Comparison of ENCODE assay signal across 20 mouse cellular contexts in the genomic region with DNA sequence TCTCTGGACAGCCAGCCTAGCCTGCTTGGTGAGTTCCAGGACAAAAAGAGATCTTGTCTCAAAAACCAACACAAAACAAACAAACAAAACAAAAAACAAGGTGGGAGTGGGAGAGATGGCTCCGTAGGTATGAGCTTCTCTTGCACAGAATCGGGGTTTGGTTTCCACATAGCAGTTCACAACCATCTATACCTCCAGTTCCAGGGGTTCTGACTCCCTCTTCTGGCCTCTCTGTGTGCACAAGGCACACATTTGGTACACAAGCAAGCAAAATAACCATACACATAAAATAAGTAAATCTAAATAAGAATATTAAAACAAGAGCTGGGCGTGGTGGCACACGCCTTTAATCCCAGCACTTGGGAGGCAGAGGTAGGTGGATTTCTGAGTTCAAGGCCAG. TPM values are rescaled to one million over a fixed set of nuclear protein-coding genes. Genes with fewer than 3 reads are reported as not detected.
A peak's percentile ranks its signal among the peaks of the same experiment; 100 is the strongest.
DNase-seq lines count a peak whose midpoint lies in the region; ATAC-seq and TF ChIP-seq lines count a peak whose summit lies in the region.
"Had no signal": no experiment of that assay in that cellular context is flagged by ENCODE, and none has a peak within 500 bp of the region (broad histone marks: within the 10 kb centered on the region; RNA-seq: fewer than 3 reads in every experiment).

No protein-coding gene starts in this region.

- peak; percentile 61 for TF ChIP-seq CTCF in kidney, adult 2 months (conservative IDR thresholded peaks at IDR 0.05; ENCODE audit: insufficient read depth, insufficient read length, low read depth, low read length)

- no peaks in the 10 kb centered on the region for H3K9me3 ChIP-seq in kidney, embryonic 14.5 days (ENCODE audit: control insufficient read depth, low read length)
- H3K9me3 ChIP-seq: heart, embryonic 15.5 days; hindbrain, embryonic 12.5 days; limb, embryonic 15.5 days; lung, embryonic 15.5 days; neural tube, embryonic 15.5 days had no signal

- H3K4me1 ChIP-seq in kidney, adult 2 months (ENCODE audit: control insufficient read depth, insufficient read depth, low read length): no peaks in the 10 kb centered on the region
- no peaks in the 10 kb centered on the region for H3K4me1 ChIP-seq in kidney, embryonic 14.5 days (ENCODE audit: control insufficient read depth, insufficient read depth, low read length)
- H3K4me1 ChIP-seq: heart, embryonic 15.5 days; hindbrain, embryonic 12.5 days; limb, embryonic 15.5 days; lung, embryonic 15.5 days had no signal

- H3K36me3 ChIP-seq in kidney, adult 2 months (ENCODE audit: control insufficient read depth, insufficient read depth, low read length): no peaks in the 10 kb centered on the region
- no peaks in the 10 kb centered on the region for H3K36me3 ChIP-seq in kidney, embryonic 14.5 days (ENCODE audit: control insufficient read depth, insufficient read depth, low read length)
- H3K36me3 ChIP-seq: heart, embryonic 15.5 days; hindbrain, embryonic 12.5 days; limb, embryonic 15.5 days; lung, embryonic 15.5 days had no signal

- no peak for ATAC-seq in kidney, embryonic 14.5 days (ENCODE audit: low FRiP score, low TSS enrichment)

- H3K27ac ChIP-seq in kidney, adult 2 months (ENCODE audit: insufficient read depth, low read depth, low read length): no peak overlapping the region
- no peak overlapping the region for H3K27ac ChIP-seq in kidney, embryonic 14.5 days (ENCODE audit: low read depth, low read length)
- H3K27ac ChIP-seq: heart, embryonic 15.5 days; hindbrain, embryonic 12.5 days; limb, embryonic 15.5 days; lung, embryonic 15.5 days; neural tube, embryonic 15.5 days had no signal

- intact Hi-C loops in left cerebral cortex, postnatal 36 days (cut with DNase I): loop anchor here (5.0 kb wide), 1 partner anchor 43 kb away; the partner anchor contains the start of genes 2900011O08Rik and Ifitm7

- H3K4me3 ChIP-seq in kidney, adult 2 months (ENCODE audit: insufficient read depth, low read depth, low read length): no peak overlapping the region
- H3K4me3 ChIP-seq in kidney, embryonic 14.5 days (ENCODE audit: low read length): no peak overlapping the region
- H3K4me3 ChIP-seq: heart, embryonic 15.5 days; hindbrain, embryonic 12.5 days; limb, embryonic 15.5 days; lung, embryonic 15.5 days; neural tube, embryonic 15.5 days had no signal

- TF ChIP-seq POLR2A in kidney, adult 2 months (IDR thresholded peaks at IDR 0.05; ENCODE audit: low read depth, low read length): no peak

- no peaks in the 10 kb centered on the region for H3K27me3 ChIP-seq in kidney, adult 2 months (replicated peaks; ENCODE audit: control insufficient read depth, insufficient read depth, low read length)
- H3K27me3 ChIP-seq in kidney, embryonic 14.5 days (ENCODE audit: control insufficient read depth, insufficient read depth, low read length): no peaks in the 10 kb centered on the region
- H3K27me3 ChIP-seq: heart, embryonic 15.5 days; hindbrain, embryonic 12.5 days; limb, embryonic 15.5 days; lung, embryonic 15.5 days; neural tube, embryonic 15.5 days had no signal

- no peak overlapping the region for H3K9ac ChIP-seq in kidney, embryonic 14.5 days (ENCODE audit: low read depth, low read length)
- H3K9ac ChIP-seq: heart, embryonic 15.5 days; hindbrain, embryonic 12.5 days; limb, embryonic 15.5 days; lung, embryonic 15.5 days; neural tube, embryonic 15.5 days had no signal

- H3K4me2 ChIP-seq in kidney, embryonic 14.5 days (replicated peaks; ENCODE audit: low read depth, low read length): no peak overlapping the region
- H3K4me2 ChIP-seq: heart, embryonic 15.5 days; hindbrain, embryonic 12.5 days; limb, embryonic 15.5 days; lung, embryonic 15.5 days; neural tube, embryonic 15.5 days had no signal

- DNase-seq in kidney, adult 2 months: peak; percentile 44
- DNase-seq in lung, postnatal 36 days: peak; percentile 4
- DNase-seq in lung, postnatal 14 days: no peak
- peak; percentile 20 for DNase-seq in NIH3T3 (ENCODE audit: low read depth)
- DNase-seq in right cerebral cortex, adult 18-20 months: no peak
- DNase-seq in left cerebral cortex, postnatal 36 days (ENCODE audit: low spot score in 2 of 2): no peak
- DNase-seq: adrenal gland, postnatal 10 days; cerebellum, adult 8-10 months had no signal

- WGBS in kidney, adult 2 months: 71% methylated on average over 4 of the region's 4 CpGs
- 85% methylated on average over 4 of the region's 4 CpGs for WGBS in kidney, embryonic 14.5 days

RNA-seq across cellular contexts. Expression of gene Ifitm7, which starts 44.0 kb away (rescaled TPM):
- polyA plus RNA-seq in kidney, adult 2 months (2012; rRNA removed): 0.09 and 0.20 TPM in 2 replicates
- polyA plus RNA-seq in kidney, embryonic 14.5 days (2014; fragmentation: Nextera tagmentation; extraction: Ambion mirVana): 0.42 TPM in 1 of 2 replicates, not detected in the other
- 1 to 10 TPM in 1 of 2 experiments, under 1 TPM in 1; 0.79 to 2.1 TPM for total RNA-seq in left cerebral cortex, postnatal 36 days (2021)
- total RNA-seq: megakaryocyte-erythroid progenitor cell, adult 5-6 weeks; monocyte, adult 5-6 weeks had no signal
- polyA plus RNA-seq: embryonic facial prominence, embryonic 14.5 days; heart, embryonic 15.5 days; limb, embryonic 15.5 days; lung, embryonic 15.5 days; stomach, embryonic 14.5 days; thymus, postnatal 0 days had no signal

RNA-seq across cellular contexts. Expression of gene 2900011O08Rik, which starts 44.2 kb away (rescaled TPM):
- 0.37 and 0.41 TPM in 2 replicates for polyA plus RNA-seq in kidney, adult 2 months (2012; rRNA removed)
- 1.5 and 1.7 TPM in 2 replicates for polyA plus RNA-seq in kidney, embryonic 14.5 days (2014; fragmentation: Nextera tagmentation; extraction: Ambion mirVana)
- total RNA-seq in left cerebral cortex, postnatal 36 days (2021): 100 to 1,000 TPM; 267 to 303 TPM
- total RNA-seq: megakaryocyte-erythroid progenitor cell, adult 5-6 weeks; monocyte, adult 5-6 weeks had no signal
- polyA plus RNA-seq: gonadal fat pad, adult 2 months had no signal

Comparison
In these comparisons a context has a peak if more than half of its experiments do, and no peak if none do; other contexts are left out.
1. DNase-seq: peak in kidney, adult 2 months (single experiment), lung, postnatal 36 days (single experiment) and NIH3T3 (single experiment); none in lung, postnatal 14 days (single experiment), right cerebral cortex, adult 18-20 months (single experiment) and left cerebral cortex, postnatal 36 days (0 of 2).